Mouse (Mus musculus) forebrain, embryonic 15.5 days (tissue): ENCODE data around the gene Clstn1. TPM values are rescaled to one million over a fixed set of nuclear protein-coding genes. Genes with fewer than 3 reads are reported as not detected.
A peak's percentile ranks its signal among the peaks of the same experiment; 100 is the strongest.

Source experiments
- ATAC-seq: fragments of 200-750 bp; cut with Nextera tagmentation; replicated peaks from 2 replicates; pipeline ENCODE4 v1.8.0; 2017; ENCODE audit warnings: mild to moderate bottlenecking, moderate TSS enrichment, moderate library complexity
- H3K27ac ChIP-seq: fragments of 300-500 bp; sonication (generic); replicated peaks from 2 replicates; pipeline ENCODE4 v1.5.1; 2015; ENCODE audit warnings: mild to moderate bottlenecking, inconsistent platforms
- H3K27me3 ChIP-seq: fragments of 300-500 bp; sonication (generic); 2 replicates; pipeline ENCODE4 v1.6.1; 2015; ENCODE audit warnings: inconsistent platforms
- H3K36me3 ChIP-seq: fragments of 300-500 bp; sonication (generic); 2 replicates; pipeline ENCODE4 v1.6.1; 2015; ENCODE audit warnings: mild to moderate bottlenecking, inconsistent platforms
- H3K4me1 ChIP-seq: fragments of 300-500 bp; sonication (generic); 2 replicates; pipeline ENCODE4 v1.6.1; 2015; ENCODE audit warnings: inconsistent platforms
- H3K4me2 ChIP-seq: fragments of 300-500 bp; sonication (generic); replicated peaks from 2 replicates; pipeline ENCODE4 v1.6.1; 2015; ENCODE audit warnings: mild to moderate bottlenecking, inconsistent platforms
- H3K4me3 ChIP-seq: fragments of 300-500 bp; sonication (generic); 2 replicates; pipeline ENCODE4 v1.5.1; 2015; ENCODE audit warnings: mild to moderate bottlenecking, inconsistent platforms
- H3K9ac ChIP-seq: fragments of 300-500 bp; sonication (generic); replicated peaks from 2 replicates; pipeline ENCODE4 v1.6.1; 2015; ENCODE audit warnings: mild to moderate bottlenecking, inconsistent platforms
- H3K9me3 ChIP-seq: fragments of 300-500 bp; sonication (generic); 2 replicates; pipeline ENCODE4 v1.6.1; 2016; ENCODE audit warnings: inconsistent platforms
- WGBS: fragments of 180-500 bp; shearing (Covaris S2); methylation state at CpG from one replicate; pipeline ENCODE4 v1.1.7; 2015; ENCODE audit warnings: mixed read lengths; 5-methylcytosine and 5-hydroxymethylcytosine counted together
- polyA plus RNA-seq: library from polyadenylated mRNA; unstranded; fragments of >200 nt; fragmentation: Nextera tagmentation; extraction: Ambion mirVana; gene quantifications from 2 replicates; pipeline ENCODE4 v1.2.1, GENCODE M21; 2015

Gene Clstn1
- polyA plus RNA-seq, 1 experiment from 2014 or later = 111 TPM

GRCm38 (mm10) chr4:149553834-149554233, 32.4 kb upstream of the Clstn1 start:
- Histone ChIP-seq H3K9ac (no peak overlapping the region), H3K9me3 (no peaks in the 10 kb centered on the region), H3K4me3 (no peak overlapping the region), H3K4me2 (no peak overlapping the region), H3K36me3 (no peaks in the 10 kb centered on the region; the same call in 1 of the 2 replicates), H3K27me3 (no peaks in the 10 kb centered on the region), H3K4me1 (no peaks in the 10 kb centered on the region), H3K27ac (no peak overlapping the region)
- no peak for ATAC-seq
- 80% methylated on average over 7 of the region's 7 CpGs for WGBS

- no peak overlapping the region for H3K4me3 ChIP-seq
- H3K4me1 ChIP-seq = no peaks in the 10 kb centered on the region
- H3K27me3 ChIP-seq = no peaks in the 10 kb centered on the region
- ATAC-seq = no peak
- H3K27ac ChIP-seq = no peak overlapping the region
- H3K36me3 ChIP-seq = peaks cover 11% of the 10 kb centered on the region
- no peak overlapping the region for H3K9ac ChIP-seq
- WGBS = 79% methylated on average over 4 of the region's 4 CpGs
- H3K4me2 ChIP-seq = no peak overlapping the region
- H3K9me3 ChIP-seq = 0 out of 2 replicates have a peak, but pooled peaks cover 4% of the 10 kb centered on the region
Observed at GRCm38 (mm10) chr4:149556111-149556510, 30.2 kb upstream of the Clstn1 start.

DNA sequence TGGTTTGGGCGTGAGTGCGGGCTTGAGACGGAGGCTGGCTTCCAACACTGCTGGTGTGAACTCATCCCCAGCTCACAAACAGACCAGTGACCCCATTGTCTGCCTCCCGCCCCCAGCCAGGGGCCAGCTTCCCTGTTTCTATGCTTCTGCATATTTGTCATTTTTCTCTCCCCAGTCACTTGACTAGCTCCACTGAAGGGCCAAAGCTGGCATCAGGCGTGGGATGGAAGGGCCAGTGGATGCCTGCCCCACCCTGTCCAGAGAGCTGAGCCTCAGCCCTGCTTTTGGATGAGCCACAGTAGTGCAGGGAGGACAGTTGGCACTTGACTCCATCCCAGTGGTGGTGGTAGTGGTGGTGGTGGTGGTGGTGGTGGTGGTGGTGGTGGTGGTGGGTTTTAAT, 28.4 kb upstream of the Clstn1 start:
- no peak overlapping the region for H3K9ac ChIP-seq
- ATAC-seq = no peak
- no peaks in the 10 kb centered on the region for H3K27me3 ChIP-seq
- peaks cover 11% of the 10 kb centered on the region for H3K36me3 ChIP-seq
- peaks cover 13% of the 10 kb centered on the region for H3K4me1 ChIP-seq
- no peak overlapping the region for H3K4me2 ChIP-seq
- H3K4me3 ChIP-seq = no peak overlapping the region
- H3K9me3 ChIP-seq = 0 out of 2 replicates have a peak, but pooled peaks cover 4% of the 10 kb centered on the region
- H3K27ac ChIP-seq = no peak overlapping the region
- WGBS = 92% methylated on average over 5 of the region's 5 CpGs

- Histone ChIP-seq H3K27me3 (no peaks in the 10 kb centered on the region), H3K4me3 (no peak overlapping the region), H3K9ac (no peak overlapping the region), H3K4me1 (peaks cover 17% of the 10 kb centered on the region), H3K27ac (no peak overlapping the region), H3K9me3 (0 out of 2 replicates have a peak, but pooled peaks cover 4% of the 10 kb centered on the region), H3K36me3 (peaks cover 11% of the 10 kb centered on the region), H3K4me2 (no peak overlapping the region)
- no peak for ATAC-seq
- 72% methylated on average over 3 of the region's 3 CpGs for WGBS
Observed at GRCm38 (mm10) chr4:149558389-149558788, 27.9 kb upstream of the Clstn1 start.

DNA sequence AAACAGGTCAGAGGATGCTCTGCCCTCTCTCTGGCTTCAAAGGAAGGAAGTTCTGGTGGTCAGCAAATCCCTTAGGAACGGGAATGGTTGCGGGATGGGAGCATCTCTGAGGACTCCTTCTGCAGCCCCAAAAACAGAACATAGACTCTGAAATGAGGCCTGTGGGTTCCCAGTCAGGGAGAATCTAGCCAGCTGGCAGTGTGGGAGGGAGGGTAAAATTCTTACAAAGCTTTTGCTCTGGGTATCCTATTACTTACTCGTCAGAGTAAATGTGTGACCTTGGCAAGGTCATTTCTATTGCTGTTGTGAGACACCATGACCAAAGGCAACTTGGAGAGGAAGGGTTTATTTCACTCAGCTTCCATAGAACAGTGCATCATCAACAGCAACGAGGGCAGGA, 24.9 kb upstream of the Clstn1 start:
- Histone ChIP-seq H3K27ac (peak overlapping the region; percentile 96), H3K9me3 (0 out of 2 replicates have a peak, but pooled peaks cover 4% of the 10 kb centered on the region), H3K27me3 (no peaks in the 10 kb centered on the region), H3K4me3 (no peak overlapping the region), H3K36me3 (peaks cover 11% of the 10 kb centered on the region), H3K4me1 (peaks cover 23% of the 10 kb centered on the region), H3K9ac (no peak overlapping the region), H3K4me2 (no peak overlapping the region)
- WGBS = 84% methylated on average over 4 of the region's 4 CpGs
- ATAC-seq = no peak

GRCm38 (mm10) chr4:149561986-149562904, 24.0 kb upstream of the Clstn1 start:
- Histone ChIP-seq H3K4me1 (peaks cover 23% of the 10 kb centered on the region), H3K27me3 (no peaks in the 10 kb centered on the region), H3K9ac (peak overlapping the region; percentile 35), H3K4me3 (no peak overlapping the region), H3K9me3 (0 out of 2 replicates have a peak, but pooled peaks cover 4% of the 10 kb centered on the region), H3K4me2 (peak overlapping the region; percentile 27), H3K27ac (peak overlapping the region; percentile 96), H3K36me3 (peaks cover 11% of the 10 kb centered on the region)
- ATAC-seq = peak; percentile 83
- WGBS = 39% methylated on average over 21 of the region's 21 CpGs

GRCm38 (mm10) chr4:149562905-149563347, 23.3 kb upstream of the Clstn1 start:
- Histone ChIP-seq H3K9me3 (0 out of 2 replicates have a peak, but pooled peaks cover 4% of the 10 kb centered on the region), H3K36me3 (peaks cover 11% of the 10 kb centered on the region), H3K27me3 (no peaks in the 10 kb centered on the region), H3K4me2 (peak overlapping the region; percentile 27), H3K27ac (peak overlapping the region; percentile 96), H3K4me1 (peaks cover 27% of the 10 kb centered on the region), H3K4me3 (no peak overlapping the region), H3K9ac (peak overlapping the region; percentile 35)
- 16% methylated on average over 7 of the region's 7 CpGs for WGBS
- ATAC-seq = peak; percentile 17; the same call in 1 of the 2 replicates

- Histone ChIP-seq H3K27me3 (no peaks in the 10 kb centered on the region), H3K27ac (peak overlapping the region; percentile 96), H3K4me3 (no peak overlapping the region), H3K4me2 (no peak overlapping the region), H3K36me3 (peaks cover 11% of the 10 kb centered on the region), H3K4me1 (peaks cover 27% of the 10 kb centered on the region), H3K9me3 (0 out of 2 replicates have a peak, but pooled peaks cover 4% of the 10 kb centered on the region), H3K9ac (no peak overlapping the region)
- WGBS = 82% methylated on average over 10 of the region's 10 CpGs
- ATAC-seq = no peak
Observed at GRCm38 (mm10) chr4:149563941-149564361, 22.3 kb upstream of the Clstn1 start.

DNA sequence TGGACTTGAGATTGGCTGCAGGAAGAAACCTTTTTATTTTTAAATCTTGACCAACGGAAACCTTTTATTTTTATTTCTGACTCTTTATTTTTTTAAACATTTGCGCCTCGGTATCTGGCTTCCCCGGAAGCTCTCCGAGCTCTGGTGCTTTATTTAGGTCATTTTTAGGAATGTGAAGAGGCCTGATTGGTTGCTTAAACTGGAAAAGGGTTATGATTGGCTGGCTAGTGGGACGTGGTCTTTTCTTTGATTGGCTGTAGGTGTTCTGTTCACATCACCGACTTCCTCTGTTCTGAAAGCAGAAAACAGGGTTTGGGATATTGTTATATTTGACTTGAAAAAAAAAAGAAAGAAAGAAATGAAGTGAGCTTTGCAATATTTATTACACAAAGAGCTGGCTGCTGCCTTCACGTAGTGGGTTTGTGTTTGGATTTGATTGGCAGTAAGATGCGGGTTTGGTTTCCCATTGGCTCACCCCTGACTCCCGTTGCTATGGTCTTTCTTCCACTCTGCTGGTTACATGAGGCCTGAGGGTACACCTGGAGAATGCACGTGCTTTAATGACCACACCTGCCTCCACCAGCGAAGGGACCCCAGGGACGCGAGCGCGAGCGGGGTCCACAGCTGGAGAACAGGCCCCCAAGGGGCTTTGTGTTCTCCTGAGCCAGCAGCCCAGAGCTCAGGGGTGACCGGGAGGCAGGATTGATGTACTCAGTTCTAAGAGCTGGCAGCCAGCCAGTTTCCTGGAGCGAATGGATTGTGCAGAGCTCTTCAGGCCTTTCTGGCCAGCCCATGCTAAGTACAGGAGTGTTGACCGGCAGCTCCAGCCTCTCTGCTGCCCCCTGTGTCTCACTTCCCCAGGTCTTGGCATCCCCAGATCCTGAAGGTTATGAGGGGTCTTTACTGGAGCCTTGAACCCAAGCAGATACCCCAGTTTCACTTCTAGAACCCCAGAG, 21.5 kb upstream of the Clstn1 start:
- H3K4me3 ChIP-seq = 0 out of 2 replicates have a peak overlapping the region, but pooled peaks have one; percentile 6
- peaks cover 6% of the 10 kb centered on the region for H3K36me3 ChIP-seq
- no peaks in the 10 kb centered on the region for H3K27me3 ChIP-seq
- H3K4me2 ChIP-seq = peak overlapping the region; percentile 27; the same call in 1 of the 2 replicates
- ATAC-seq = no peak; the same call in 1 of the 2 replicates
- 0 out of 2 replicates have a peak, but pooled peaks cover 4% of the 10 kb centered on the region for H3K9me3 ChIP-seq
- no peak overlapping the region for H3K9ac ChIP-seq
- 51% methylated on average over 20 of the region's 20 CpGs for WGBS
- peaks cover 27% of the 10 kb centered on the region for H3K4me1 ChIP-seq
- peak overlapping the region; percentile 96 for H3K27ac ChIP-seq

- peaks cover 23% of the 10 kb centered on the region for H3K4me1 ChIP-seq
- no peaks in the 10 kb centered on the region for H3K9me3 ChIP-seq
- no peak overlapping the region for H3K4me3 ChIP-seq
- ATAC-seq = no peak
- H3K27ac ChIP-seq = no peak overlapping the region
- H3K9ac ChIP-seq = no peak overlapping the region
- no peak overlapping the region for H3K4me2 ChIP-seq
- no peaks in the 10 kb centered on the region for H3K36me3 ChIP-seq
- no peaks in the 10 kb centered on the region for H3K27me3 ChIP-seq
- 11% methylated on average over 8 of the region's 8 CpGs for WGBS
Observed at GRCm38 (mm10) chr4:149567432-149568026, 18.7 kb upstream of the Clstn1 start.

GRCm38 (mm10) chr4:149568622-149569021, 17.6 kb upstream of the Clstn1 start:
- Histone ChIP-seq H3K27me3 (no peaks in the 10 kb centered on the region), H3K9me3 (no peaks in the 10 kb centered on the region), H3K27ac (no peak overlapping the region), H3K4me2 (no peak overlapping the region), H3K9ac (no peak overlapping the region), H3K4me3 (no peak overlapping the region), H3K36me3 (no peaks in the 10 kb centered on the region), H3K4me1 (peaks cover 15% of the 10 kb centered on the region)
- no peak for ATAC-seq
- 64% methylated on average over 6 of the region's 6 CpGs for WGBS
